Mouse (Mus musculus) bone marrow, adult 2 months (tissue): ENCODE measurements around the gene Dlk1.

Experiments
- CTCF ChIP-seq: fragments of 200-500 bp; IDR thresholded peaks from 2 replicates; pipeline ENCODE4 v1.5.1; 2011; ENCODE audit warnings: low read length, control low read depth; ENCODE audit not compliant: control insufficient read depth, insufficient read depth
- POLR2A ChIP-seq: fragments of 200-500 bp; IDR thresholded peaks from 2 replicates; pipeline ENCODE4 v1.6.1; 2011; ENCODE audit warnings: low read depth, mild to moderate bottlenecking, control low read depth, low read length, borderline replicate concordance; ENCODE audit not compliant: control insufficient read depth

DNA sequence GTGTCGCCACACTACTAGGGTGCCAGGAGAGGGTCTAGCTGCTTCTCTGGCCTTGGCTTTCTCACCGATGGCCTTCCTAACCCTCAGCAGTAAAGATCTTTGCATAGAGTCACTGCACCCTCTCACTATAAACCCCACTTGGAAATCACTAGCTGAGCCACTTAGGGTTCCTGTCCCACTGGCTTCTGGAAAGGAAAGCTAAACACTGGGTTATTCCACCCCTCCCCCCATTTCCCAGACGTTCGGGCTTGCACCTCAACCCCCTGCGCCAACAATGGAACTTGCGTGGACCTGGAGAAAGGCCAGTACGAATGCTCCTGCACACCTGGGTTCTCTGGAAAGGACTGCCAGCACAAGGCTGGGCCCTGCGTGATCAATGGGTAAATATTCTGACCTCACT, 5.2 kb downstream of the Dlk1 start:
- TF ChIP-seq CTCF, result no peak
- no peak for TF ChIP-seq POLR2A
